Mouse (Mus musculus): ENCODE data around the gene Cd300e. TPM values are rescaled to one million over a fixed set of nuclear protein-coding genes. Genes with fewer than 3 reads are reported as not detected.
"Not testable (repeated sequence)": the region's sequence is repeated elsewhere in the genome, so short reads cannot be mapped to it uniquely, and the experiment has no call there.

The Cd300e gene
- polyA plus RNA-seq, 1 experiment from 2014 or later, result 0.08 TPM

- Histone ChIP-seq H3K27ac (ENCODE audit: low read depth, low read length) (no peak overlapping the region), H3K9me3 (ENCODE audit: control insufficient read depth, low read length) (no peaks in the 10 kb centered on the region), H3K4me1 (ENCODE audit: control insufficient read depth, insufficient read depth, low read depth, low read length) (no peaks in the 10 kb centered on the region), H3K4me3 (ENCODE audit: low read length) (no peak overlapping the region), H3K9ac (ENCODE audit: low read depth, low read length) (no peak overlapping the region), H3K36me3 (ENCODE audit: control insufficient read depth, insufficient read depth, low read length) (no peaks in the 10 kb centered on the region), H3K4me2 (ENCODE audit: low read length) (no peak overlapping the region), H3K27me3 (replicated peaks; ENCODE audit: control insufficient read depth, insufficient read depth, low read length) (no peaks in the 10 kb centered on the region)
- no peak for ATAC-seq
- WGBS, result 44% methylated on average over 3 of the region's 3 CpGs
Measured at GRCm38 (mm10) chr11:115049282-115049895, 12.6 kb downstream of the Cd300e start.

- 85% methylated on average over 2 of the region's 2 CpGs for WGBS
- H3K36me3 ChIP-seq (ENCODE audit: control insufficient read depth, insufficient read depth, low read length), result no peaks in the 10 kb centered on the region
- no peak within 1 kb of the TSS for H3K4me3 ChIP-seq (ENCODE audit: low read length)
Measured at GRCm38 (mm10) chr11:115048259-115048658, 13.7 kb downstream of the Cd300e start, which contains the start of gene Cd300ld3. Cd300ld3 (minus strand) TSS chr11:115048409.

GRCm38 (mm10) chr11:115037669-115038068, 24.3 kb downstream of the Cd300e start, which contains the start of gene Cd300ld5:
Cd300ld5 (minus strand) TSS chr11:115037769.
- WGBS, result no CpG with 5 or more reads among the region's 6 CpGs
- not testable (repeated sequence) for H3K4me3 ChIP-seq (ENCODE audit: low read length); H3K9me3 ChIP-seq (ENCODE audit: control insufficient read depth, low read length); H3K4me2 ChIP-seq (ENCODE audit: low read length); H3K9ac ChIP-seq (ENCODE audit: low read depth, low read length); H3K36me3 ChIP-seq (ENCODE audit: control insufficient read depth, insufficient read depth, low read length); ATAC-seq; H3K4me1 ChIP-seq (ENCODE audit: control insufficient read depth, insufficient read depth, low read depth, low read length); H3K27ac ChIP-seq (ENCODE audit: low read depth, low read length); H3K27me3 ChIP-seq (replicated peaks; ENCODE audit: control insufficient read depth, insufficient read depth, low read length)

More at GRCm38 (mm10) chr11:115048259-115048658, 13.7 kb downstream of the Cd300e start, which contains the start of gene Cd300ld3:
- no peak within 1 kb of the TSS for H3K27ac ChIP-seq (ENCODE audit: low read depth, low read length)
- no peak within 1 kb of the TSS for H3K9ac ChIP-seq (ENCODE audit: low read depth, low read length)
- H3K4me1 ChIP-seq (ENCODE audit: control insufficient read depth, insufficient read depth, low read depth, low read length), result no peaks in the 10 kb centered on the region
- H3K9me3 ChIP-seq (ENCODE audit: control insufficient read depth, low read length), result no peaks in the 10 kb centered on the region
- no peaks in the 10 kb centered on the region for H3K27me3 ChIP-seq (replicated peaks; ENCODE audit: control insufficient read depth, insufficient read depth, low read length)
- ATAC-seq, result no peak
- H3K4me2 ChIP-seq (ENCODE audit: low read length), result no peak within 1 kb of the TSS

GRCm38 (mm10) chr11:115026912-115027311, 35.1 kb downstream of the Cd300e start, which contains the start of gene Cd300ld4:
Cd300ld4 (minus strand) TSS chr11:115027012.
- H3K27ac ChIP-seq (ENCODE audit: low read depth, low read length); H3K9ac ChIP-seq (ENCODE audit: low read depth, low read length); H3K36me3 ChIP-seq (ENCODE audit: control insufficient read depth, insufficient read depth, low read length); H3K4me2 ChIP-seq (ENCODE audit: low read length); H3K4me1 ChIP-seq (ENCODE audit: control insufficient read depth, insufficient read depth, low read depth, low read length); ATAC-seq; H3K27me3 ChIP-seq (replicated peaks; ENCODE audit: control insufficient read depth, insufficient read depth, low read length); H3K4me3 ChIP-seq (ENCODE audit: low read length); H3K9me3 ChIP-seq (ENCODE audit: control insufficient read depth, low read length): not testable (repeated sequence)
- no CpG with 5 or more reads among the region's 6 CpGs for WGBS

- not testable (repeated sequence) for H3K9me3 ChIP-seq (ENCODE audit: control insufficient read depth, low read length); H3K9ac ChIP-seq (ENCODE audit: low read depth, low read length); H3K27me3 ChIP-seq (replicated peaks; ENCODE audit: control insufficient read depth, insufficient read depth, low read length); H3K36me3 ChIP-seq (ENCODE audit: control insufficient read depth, insufficient read depth, low read length); H3K4me3 ChIP-seq (ENCODE audit: low read length); H3K4me1 ChIP-seq (ENCODE audit: control insufficient read depth, insufficient read depth, low read depth, low read length); ATAC-seq; H3K27ac ChIP-seq (ENCODE audit: low read depth, low read length); H3K4me2 ChIP-seq (ENCODE audit: low read length)
- no CpG with 5 or more reads among the region's 7 CpGs for WGBS
Measured at GRCm38 (mm10) chr11:115016093-115016492, 45.9 kb downstream of the Cd300e start, which contains the start of gene Cd300ld2. Cd300ld2 (minus strand) TSS chr11:115016193.

- Histone ChIP-seq H3K4me3 (ENCODE audit: low read length) (no peak overlapping the region), H3K36me3 (ENCODE audit: control insufficient read depth, insufficient read depth, low read length) (no peaks in the 10 kb centered on the region), H3K9me3 (ENCODE audit: control insufficient read depth, low read length) (no peaks in the 10 kb centered on the region), H3K4me1 (ENCODE audit: control insufficient read depth, insufficient read depth, low read depth, low read length) (no peaks in the 10 kb centered on the region), H3K27ac (ENCODE audit: low read depth, low read length) (no peak overlapping the region), H3K4me2 (ENCODE audit: low read length) (no peak overlapping the region), H3K27me3 (replicated peaks; ENCODE audit: control insufficient read depth, insufficient read depth, low read length) (no peaks in the 10 kb centered on the region), H3K9ac (ENCODE audit: low read depth, low read length) (no peak overlapping the region)
- 85% methylated on average over 5 of the region's 5 CpGs for WGBS
- ATAC-seq, result no peak
Measured at GRCm38 (mm10) chr11:115004070-115004469, 57.9 kb downstream of the Cd300e start.

Other genes starting within 250 kb of the Cd300e start
- 9.7 and 12.9 TPM in 2 replicates for gene Gprc5c, start 211.0 kb downstream of the Cd300e start, polyA plus RNA-seq (2015; fragmentation: Nextera tagmentation; extraction: Ambion mirVana)
- gene Cd300a, start 172.1 kb downstream of the Cd300e start, polyA plus RNA-seq (2015; fragmentation: Nextera tagmentation; extraction: Ambion mirVana), result 0.97 and 1.6 TPM in 2 replicates
- not detected in 2 replicates for gene Cd300lb, start 127.8 kb downstream of the Cd300e start, polyA plus RNA-seq (2015; fragmentation: Nextera tagmentation; extraction: Ambion mirVana)
- not detected in 2 replicates for gene Cd300c, start 93.0 kb downstream of the Cd300e start, polyA plus RNA-seq (2015; fragmentation: Nextera tagmentation; extraction: Ambion mirVana)
- 0.20 TPM in 1 of 2 replicates, not detected in the other for gene Cd300ld, start 72.3 kb downstream of the Cd300e start, polyA plus RNA-seq (2015; fragmentation: Nextera tagmentation; extraction: Ambion mirVana)
- 1.4 TPM in 2 replicates for gene Cd300c2, start 60.3 kb downstream of the Cd300e start, polyA plus RNA-seq (2015; fragmentation: Nextera tagmentation; extraction: Ambion mirVana)
- not detected in 2 replicates for gene Cd300ld2, start 46.0 kb downstream of the Cd300e start, polyA plus RNA-seq (2015; fragmentation: Nextera tagmentation; extraction: Ambion mirVana)
- gene Cd300ld4, start 35.2 kb downstream of the Cd300e start, polyA plus RNA-seq (2015; fragmentation: Nextera tagmentation; extraction: Ambion mirVana), result not detected in 2 replicates
- gene Cd300ld5, start 24.4 kb downstream of the Cd300e start, polyA plus RNA-seq (2015; fragmentation: Nextera tagmentation; extraction: Ambion mirVana), result not detected in 2 replicates
- gene Cd300ld3, start 13.8 kb downstream of the Cd300e start, polyA plus RNA-seq (2015; fragmentation: Nextera tagmentation; extraction: Ambion mirVana), result not detected in 2 replicates
- 0.89 and 1.3 TPM in 2 replicates for gene Rab37, start 29.3 kb upstream of the Cd300e start, polyA plus RNA-seq (2015; fragmentation: Nextera tagmentation; extraction: Ambion mirVana)
- gene Cd300lf, start 71.8 kb upstream of the Cd300e start, polyA plus RNA-seq (2015; fragmentation: Nextera tagmentation; extraction: Ambion mirVana), result 0.29 and 0.32 TPM in 2 replicates
- 81.5 and 93.4 TPM in 2 replicates for gene Slc9a3r1, start 101.2 kb upstream of the Cd300e start, polyA plus RNA-seq (2015; fragmentation: Nextera tagmentation; extraction: Ambion mirVana)
- 12.3 and 13.1 TPM in 2 replicates for gene Tmem104, start 125.3 kb upstream of the Cd300e start, polyA plus RNA-seq (2015; fragmentation: Nextera tagmentation; extraction: Ambion mirVana)
- 20.9 and 24.6 TPM in 2 replicates for gene Nat9, start 125.7 kb upstream of the Cd300e start, polyA plus RNA-seq (2015; fragmentation: Nextera tagmentation; extraction: Ambion mirVana)
- 0.60 and 0.72 TPM in 2 replicates for gene Grin2c, start 205.1 kb upstream of the Cd300e start, polyA plus RNA-seq (2015; fragmentation: Nextera tagmentation; extraction: Ambion mirVana)
- gene Fdxr, start 214.9 kb upstream of the Cd300e start, polyA plus RNA-seq (2015; fragmentation: Nextera tagmentation; extraction: Ambion mirVana), result 21.2 and 22.5 TPM in 2 replicates
- gene Fads6, start 235.5 kb upstream of the Cd300e start, polyA plus RNA-seq (2015; fragmentation: Nextera tagmentation; extraction: Ambion mirVana), result 1.4 and 2.0 TPM in 2 replicates
- gene Otop2, start 245.0 kb upstream of the Cd300e start, polyA plus RNA-seq (2015; fragmentation: Nextera tagmentation; extraction: Ambion mirVana), result 0.06 and 0.18 TPM in 2 replicates